Mouse (Mus musculus): ENCODE measurements around the gene Mef2c. TPM values are rescaled to one million over a fixed set of nuclear protein-coding genes. Genes with fewer than 3 reads are reported as not detected.

Mef2c gene
- polyA plus RNA-seq, 1 experiment from 2014 or later = 8.6 TPM

DNA sequence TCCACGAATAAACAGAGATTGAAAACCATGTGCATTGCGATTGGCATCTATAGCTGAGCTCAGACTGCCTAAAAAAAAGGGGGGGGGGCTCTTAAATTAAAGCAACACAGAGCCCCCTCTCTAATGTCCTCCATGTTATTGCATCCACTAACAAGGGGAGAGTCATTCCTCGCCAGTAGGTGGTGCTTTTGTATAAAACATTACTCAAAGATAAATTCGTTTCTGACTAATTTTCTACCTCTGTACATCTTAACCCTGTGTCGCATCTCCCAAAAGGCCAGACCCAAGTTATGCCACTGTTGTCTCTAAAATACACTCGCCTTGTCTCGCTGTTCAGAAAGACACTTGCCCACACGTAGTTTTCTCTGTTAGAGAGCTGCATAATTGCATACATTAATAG is 156.9 kb downstream of the Mef2c start:
- no peak for DNase-seq (ENCODE audit: low spot score)

DNA sequence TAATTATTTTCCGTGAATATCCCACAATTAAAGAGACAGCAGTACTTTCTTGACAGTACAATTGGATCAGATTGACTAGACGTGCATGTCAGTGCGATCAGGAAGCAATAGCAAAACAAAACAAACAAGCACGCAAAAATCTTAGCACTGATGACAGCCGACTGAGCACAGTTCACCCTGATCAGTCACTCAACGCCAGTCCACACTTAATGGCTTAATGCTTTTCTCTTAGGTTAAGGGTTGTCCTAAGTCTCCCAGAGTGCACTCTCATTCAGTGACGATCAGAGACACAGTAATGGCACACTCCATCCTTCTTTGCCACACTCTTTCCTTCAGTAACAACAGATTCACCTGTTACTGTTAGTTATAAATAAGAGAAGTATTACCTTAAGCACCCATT is 157.3 kb downstream of the Mef2c start:
- DNase-seq (ENCODE audit: low spot score) = no peak

DNA sequence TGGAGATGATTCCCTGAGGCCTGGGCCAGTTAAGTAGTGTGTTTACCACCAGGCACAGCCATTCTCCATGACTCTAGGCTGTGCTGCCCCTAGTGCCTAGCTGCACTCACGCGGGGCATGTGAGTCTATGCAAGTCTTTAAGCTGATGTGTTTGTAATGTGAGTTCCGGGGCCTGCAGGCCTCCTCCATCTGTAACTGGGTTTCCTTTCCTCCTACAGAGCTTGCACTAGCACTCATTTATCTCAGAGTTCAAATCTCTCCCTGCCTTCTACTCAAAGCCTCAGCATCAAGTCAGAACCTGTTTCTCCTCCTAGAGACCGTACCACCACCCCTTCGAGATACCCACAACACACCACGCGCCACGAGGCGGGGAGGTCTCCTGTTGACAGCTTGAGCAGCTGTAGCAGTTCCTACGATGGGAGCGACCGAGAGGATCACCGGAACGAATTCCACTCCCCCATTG is 158.3 kb downstream of the Mef2c start:
- DNase-seq (ENCODE audit: low spot score) = no peak

DNA sequence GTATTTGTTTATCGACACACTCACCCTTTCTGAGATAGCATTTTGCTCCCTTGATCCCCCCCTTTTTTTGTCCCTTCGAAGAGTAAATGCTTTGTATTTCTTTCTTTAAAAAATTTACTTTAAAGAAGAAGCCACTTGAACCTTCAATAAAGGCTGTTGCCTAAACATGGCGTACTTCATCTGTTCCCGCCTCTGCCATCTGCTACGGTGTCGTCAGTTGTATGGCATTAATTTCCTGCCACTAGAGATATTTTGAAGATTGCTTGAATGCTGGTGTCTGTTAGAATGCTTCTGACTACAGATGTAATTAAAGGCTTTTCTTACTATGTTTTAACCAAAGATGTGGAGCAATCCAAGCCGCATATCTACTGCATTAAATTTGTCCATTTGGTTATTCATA is 162.3 kb downstream of the Mef2c start:
- DNase-seq (ENCODE audit: low spot score) = no peak

DNA sequence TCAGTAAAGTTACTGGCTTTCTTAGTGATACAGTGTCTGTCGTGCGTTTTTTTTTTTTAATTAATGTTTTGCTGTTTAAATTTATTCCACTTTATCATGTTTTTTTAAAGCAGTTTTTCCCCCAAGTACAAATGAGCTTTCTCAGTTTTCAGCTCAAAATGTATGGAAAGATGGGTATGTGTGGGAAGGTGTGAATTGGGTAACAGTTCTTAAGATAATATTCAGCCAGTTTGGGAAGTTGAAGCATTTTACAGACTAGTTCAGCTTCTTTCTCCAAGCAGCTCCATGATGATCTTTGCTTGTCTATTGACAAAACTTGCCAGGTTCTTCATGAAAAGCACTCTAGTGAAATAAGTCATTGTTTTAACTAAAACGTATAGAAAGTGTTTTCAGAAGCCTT is 163.2 kb downstream of the Mef2c start:
- DNase-seq (ENCODE audit: low spot score) = no peak

DNA sequence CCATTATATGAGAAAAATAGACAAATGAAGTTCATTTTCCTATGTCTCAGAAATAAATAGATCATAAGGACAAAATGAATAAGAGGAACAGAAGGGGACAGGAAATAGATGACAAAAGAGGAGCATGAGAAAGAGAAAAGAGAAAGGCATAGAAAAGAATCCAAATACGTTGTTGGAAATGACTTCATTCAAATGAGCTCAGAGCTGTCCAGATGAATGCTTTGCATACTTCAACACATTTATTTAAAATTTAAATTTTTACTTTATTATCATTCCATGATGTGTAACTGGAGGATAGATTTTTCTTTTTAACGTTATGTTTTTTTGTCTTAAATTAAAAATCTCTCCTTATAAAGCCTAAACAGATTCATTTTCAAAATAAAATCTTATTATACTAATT is 203.8 kb downstream of the Mef2c start:
- DNase-seq (ENCODE audit: low spot score) = no peak

DNA sequence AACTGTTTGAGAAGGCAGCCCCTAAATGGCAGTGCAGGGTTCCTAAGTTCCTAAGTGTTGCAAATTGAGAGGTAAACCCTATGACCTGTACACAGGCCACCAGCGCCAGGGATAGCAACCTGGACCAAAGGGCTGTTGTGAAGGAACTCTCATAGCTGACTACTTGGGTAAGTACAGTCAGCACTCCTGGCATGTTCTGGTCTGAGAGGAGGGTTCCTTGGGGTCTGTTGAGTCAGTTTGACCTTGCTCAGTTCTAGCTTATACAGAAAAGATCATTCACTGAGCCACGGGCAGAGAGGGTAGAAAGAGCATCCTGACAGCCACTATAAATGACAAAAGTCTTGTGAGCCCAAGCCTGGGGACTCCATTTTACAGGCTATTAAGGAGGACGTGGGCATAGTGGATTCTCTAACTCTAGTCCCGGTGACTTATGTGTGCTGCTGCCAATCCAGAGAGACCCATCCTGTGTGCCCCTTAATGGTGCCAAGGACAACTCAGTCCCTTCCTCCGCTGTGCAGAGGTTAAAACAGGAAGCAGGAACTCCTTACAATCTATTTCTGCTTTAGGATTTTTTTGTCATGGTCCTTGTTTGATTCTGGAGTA is 209.0 kb downstream of the Mef2c start:
- no peak for DNase-seq (ENCODE audit: low spot score)

DNA sequence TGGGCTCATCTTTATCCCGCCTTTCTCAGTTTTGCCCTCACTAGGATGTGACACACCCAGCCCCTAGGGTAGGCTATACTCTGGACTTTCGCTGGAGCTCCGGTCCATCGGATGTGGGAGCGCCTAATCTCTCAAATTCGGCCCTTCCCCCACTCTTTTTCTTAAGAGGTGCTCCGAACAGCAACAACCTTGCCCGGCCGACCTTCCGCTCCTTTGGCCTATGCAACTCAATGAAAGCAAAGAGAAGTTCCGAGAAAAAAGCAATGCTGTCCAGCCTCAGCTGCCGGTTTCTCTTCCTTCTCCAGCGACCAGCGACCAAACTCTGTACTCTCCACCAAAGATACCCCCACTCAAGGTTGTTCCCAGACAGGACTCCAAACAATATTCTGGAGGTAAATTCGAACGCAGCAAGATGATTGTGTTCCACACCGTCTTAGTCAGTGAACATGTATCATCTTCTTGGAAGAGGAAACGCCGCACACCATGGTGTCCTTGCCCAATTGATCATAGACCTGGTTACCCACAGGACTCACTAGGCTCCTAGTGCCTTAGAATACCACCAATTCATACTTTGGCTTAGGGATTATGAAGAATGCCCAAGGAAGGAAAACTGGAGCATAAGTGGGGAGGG is 209.9 kb downstream of the Mef2c start:
- no peak for DNase-seq (ENCODE audit: low spot score)

DNA sequence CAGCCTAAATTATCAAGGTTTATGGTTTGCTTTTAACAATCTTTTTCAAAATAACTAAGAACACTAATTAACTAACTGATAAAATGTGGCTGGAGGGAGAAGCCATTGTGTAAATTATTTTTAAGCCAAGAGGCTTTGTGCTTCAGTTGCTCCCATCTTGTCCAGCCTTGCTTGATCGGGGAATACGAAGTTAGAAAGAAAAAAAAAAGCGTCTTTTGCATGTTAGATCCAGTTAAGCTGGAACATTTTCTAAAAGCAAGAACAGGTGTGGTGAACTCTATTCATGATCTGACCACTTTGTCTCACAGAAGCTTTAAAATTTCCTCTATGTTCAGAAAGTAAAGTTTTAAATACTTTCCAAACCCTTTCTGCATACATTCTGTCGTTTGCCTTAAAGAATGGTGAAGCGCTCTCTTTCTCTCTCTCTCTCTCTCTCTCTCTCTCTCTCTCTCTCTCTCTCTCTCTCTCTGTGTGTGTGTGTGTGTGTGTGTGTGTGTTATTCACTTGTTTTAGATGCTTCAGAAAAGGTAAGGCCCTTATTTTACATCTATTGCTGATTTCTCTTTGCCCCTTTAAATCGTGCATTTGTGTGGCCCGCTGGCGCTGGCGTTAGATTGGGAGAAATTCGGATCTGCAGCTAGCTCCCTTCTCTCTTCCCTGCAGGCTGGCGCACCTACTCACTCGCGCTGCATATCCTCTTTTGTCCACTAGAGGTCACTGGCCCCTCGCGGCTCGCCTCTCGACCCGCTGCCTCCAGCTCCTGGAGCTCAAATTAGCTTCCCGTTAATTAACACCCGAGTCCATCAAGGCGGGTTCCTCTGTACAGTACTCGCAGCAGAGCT is 210.9 kb downstream of the Mef2c start:
- DNase-seq (ENCODE audit: low spot score) = peak; percentile 57

DNA sequence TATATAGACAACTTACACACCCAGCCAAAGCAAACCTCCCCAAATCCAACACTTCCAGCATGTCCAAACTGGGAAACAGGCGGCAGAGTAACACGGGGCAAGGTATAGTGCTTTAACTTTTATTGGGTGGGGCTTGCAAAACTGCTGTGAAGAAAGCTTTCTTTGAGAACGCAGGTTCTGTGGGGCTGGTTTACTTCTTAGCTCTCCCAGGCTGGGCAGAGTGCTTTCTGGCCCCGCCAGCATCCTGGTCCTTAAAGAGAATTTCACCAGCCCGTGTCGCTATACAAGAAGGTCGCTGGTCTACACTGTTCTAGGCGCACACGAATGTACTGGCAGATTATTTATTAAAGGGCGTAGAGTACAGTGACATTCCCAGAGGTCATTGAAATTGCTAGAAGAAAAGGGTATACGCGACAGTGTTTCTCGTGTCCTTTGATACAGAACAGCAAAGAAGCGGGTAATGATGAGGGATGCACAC is 211.5 kb downstream of the Mef2c start:
- DNase-seq (ENCODE audit: low spot score) = no peak

DNA sequence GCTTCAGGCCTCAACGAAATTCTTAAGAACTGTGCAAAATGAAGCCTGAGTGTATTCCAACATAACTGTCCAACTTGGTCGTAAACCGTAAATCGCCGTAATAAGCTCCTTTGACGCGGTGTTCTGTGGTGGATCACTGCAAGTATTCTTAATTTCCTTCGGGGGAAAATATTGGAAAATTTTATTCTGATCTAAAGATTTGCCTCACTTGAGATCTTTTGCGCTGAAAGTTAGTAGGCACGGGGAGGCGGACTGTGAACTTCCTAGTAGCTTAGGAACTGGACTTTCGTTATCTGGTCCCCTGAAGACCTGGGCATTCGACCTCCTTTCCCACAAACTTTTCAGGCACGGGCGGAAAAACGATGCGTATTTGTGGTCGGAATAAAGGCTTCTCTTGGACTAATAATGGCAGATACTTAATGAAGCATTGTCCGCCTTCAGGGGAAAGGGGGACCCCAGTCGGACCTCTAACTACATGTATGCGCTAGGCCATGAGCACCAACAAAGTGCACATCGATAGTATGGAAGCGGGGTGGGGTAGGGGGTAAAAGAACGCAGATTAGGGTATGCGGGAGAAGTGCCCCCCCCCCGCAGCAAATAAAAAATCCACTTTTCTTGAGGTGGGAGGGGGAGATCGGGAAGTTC is 212.3 kb downstream of the Mef2c start:
- DNase-seq (ENCODE audit: low spot score) = no peak

All from thymus, postnatal 0 days (tissue).